Mouse (Mus musculus) cerebellum, adult 2 months (tissue): ENCODE results near the gene Rit1.

Experiments used
- CTCF ChIP-seq: fragments of 200-500 bp; IDR thresholded peaks from 2 replicates; pipeline ENCODE4 v1.5.1; 2011; ENCODE audit warnings: low read depth, mild to moderate bottlenecking, control low read depth, low read length, moderate library complexity, borderline replicate concordance; ENCODE audit not compliant: insufficient read depth
- POLR2A ChIP-seq: fragments of 200-500 bp; IDR thresholded peaks from 2 replicates; pipeline ENCODE4 v1.6.1; 2011; ENCODE audit warnings: low read length, control low read depth, borderline replicate concordance; ENCODE audit not compliant: insufficient read depth

DNA sequence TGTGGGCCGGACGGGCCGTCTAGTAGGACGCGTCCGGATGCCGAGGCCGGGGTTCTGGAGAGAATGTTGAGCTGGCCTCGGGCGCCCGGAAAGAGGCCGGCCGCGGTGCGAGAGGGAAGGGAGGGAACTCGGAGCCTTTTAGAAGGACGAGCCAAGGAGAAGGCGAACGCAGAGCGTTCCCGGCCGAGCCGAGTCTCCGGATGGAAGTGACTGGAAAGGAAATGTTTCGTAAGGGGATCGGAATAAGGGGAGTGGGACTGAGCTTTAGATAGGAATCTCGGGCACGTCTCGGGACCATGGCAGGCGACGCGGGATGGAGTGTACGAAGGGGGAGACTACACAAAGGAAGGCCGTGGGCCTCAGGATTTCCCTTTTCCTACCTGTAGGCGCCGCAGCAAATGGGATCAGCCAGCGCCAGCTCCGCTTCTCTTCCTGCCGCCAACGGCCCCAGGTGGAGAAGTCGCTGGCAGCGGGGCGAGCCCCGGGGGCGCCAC is 30.6 kb upstream of the Rit1 start:
- TF ChIP-seq CTCF (no peak), POLR2A (no peak)
